Mouse (Mus musculus) spleen, adult 2 months (tissue): ENCODE data around the gene Wsb1.

ENCODE experiments used
- CTCF ChIP-seq: fragments of 200-500 bp; IDR thresholded peaks from 2 replicates; pipeline ENCODE4 v1.5.1; 2011; ENCODE audit warnings: mild to moderate bottlenecking, inconsistent platforms; ENCODE audit not compliant: insufficient read depth, insufficient read length, insufficient replicate concordance; ENCODE audit errors: extremely low read depth
- POLR2A ChIP-seq: fragments of 200-500 bp; IDR thresholded peaks from 2 replicates; pipeline ENCODE4 v1.6.1; 2011; ENCODE audit warnings: low read depth, low read length, inconsistent platforms

- TF ChIP-seq POLR2A (no peak), CTCF (no peak)
Measured at GRCm38 (mm10) chr11:79208462-79208861, 46.0 kb downstream of the Wsb1 start.
